Mouse (Mus musculus): ENCODE data around the gene Chaf1a. TPM values are rescaled to one million over a fixed set of nuclear protein-coding genes. Genes with fewer than 3 reads are reported as not detected.

Gene Chaf1a
- polyA plus RNA-seq, 1 experiment = 73.6 TPM

- no peaks in the 10 kb centered on the region; the same call in 1 of the 2 replicates for H3K4me1 ChIP-seq (ENCODE audit: control insufficient read depth, insufficient read depth, low read length)
- no peak overlapping the region for H3K27ac ChIP-seq (ENCODE audit: control insufficient read depth, insufficient read depth, low read depth, low read length, poor library complexity)
- H3K4me3 ChIP-seq (replicated peaks; ENCODE audit: control insufficient read depth, low read depth, low read length) = no peak overlapping the region
- TF ChIP-seq POLR2A (IDR thresholded peaks at IDR 0.05; ENCODE audit: borderline replicate concordance, control insufficient read depth, low read depth, low read length) (no peak), CTCF (IDR thresholded peaks at IDR 0.05; ENCODE audit: control insufficient read depth, insufficient read depth, low read length) (no peak)
- 78% methylated on average over 2 of the region's 2 CpGs for WGBS
Observed at GRCm38 (mm10) chr17:56107736-56108135, 67.5 kb downstream of the Chaf1a start.

- 73% methylated on average over 6 of the region's 6 CpGs for WGBS
- no peak overlapping the region for H3K4me3 ChIP-seq (replicated peaks; ENCODE audit: control insufficient read depth, low read depth, low read length)
- no peaks in the 10 kb centered on the region; the same call in 1 of the 2 replicates for H3K4me1 ChIP-seq (ENCODE audit: control insufficient read depth, insufficient read depth, low read length)
- TF ChIP-seq POLR2A (IDR thresholded peaks at IDR 0.05; ENCODE audit: borderline replicate concordance, control insufficient read depth, low read depth, low read length) (no peak), CTCF (IDR thresholded peaks at IDR 0.05; ENCODE audit: control insufficient read depth, insufficient read depth, low read length) (no peak)
- H3K27ac ChIP-seq (ENCODE audit: control insufficient read depth, insufficient read depth, low read depth, low read length, poor library complexity) = no peak overlapping the region
Observed at GRCm38 (mm10) chr17:56108334-56109044, 68.2 kb downstream of the Chaf1a start.

- WGBS = 74% methylated on average over 10 of the region's 10 CpGs
- Histone ChIP-seq H3K4me3 (replicated peaks; ENCODE audit: control insufficient read depth, low read depth, low read length) (no peak within 1 kb of the TSS), H3K4me1 (ENCODE audit: control insufficient read depth, insufficient read depth, low read length) (no peaks in the 10 kb centered on the region; the same call in 1 of the 2 replicates), H3K27ac (ENCODE audit: control insufficient read depth, insufficient read depth, low read depth, low read length, poor library complexity) (no peak within 1 kb of the TSS)
- TF ChIP-seq POLR2A (IDR thresholded peaks at IDR 0.05; ENCODE audit: borderline replicate concordance, control insufficient read depth, low read depth, low read length) = no peak
- no peak for TF ChIP-seq CTCF (IDR thresholded peaks at IDR 0.05; ENCODE audit: control insufficient read depth, insufficient read depth, low read length)
Observed at GRCm38 (mm10) chr17:56109219-56110051, 69.2 kb downstream of the Chaf1a start, which contains the start of gene Plin4. Plin4 (minus strand) TSS chr17:56109803.

GRCm38 (mm10) chr17:56110571-56110970, 70.3 kb downstream of the Chaf1a start:
- no peaks in the 10 kb centered on the region; the same call in 1 of the 2 replicates for H3K4me1 ChIP-seq (ENCODE audit: control insufficient read depth, insufficient read depth, low read length)
- 77% methylated on average over 4 of the region's 4 CpGs for WGBS
- no peak for TF ChIP-seq POLR2A (IDR thresholded peaks at IDR 0.05; ENCODE audit: borderline replicate concordance, control insufficient read depth, low read depth, low read length)
- no peak for TF ChIP-seq CTCF (IDR thresholded peaks at IDR 0.05; ENCODE audit: control insufficient read depth, insufficient read depth, low read length)
- no peak overlapping the region for H3K4me3 ChIP-seq (replicated peaks; ENCODE audit: control insufficient read depth, low read depth, low read length)
- H3K27ac ChIP-seq (ENCODE audit: control insufficient read depth, insufficient read depth, low read depth, low read length, poor library complexity) = no peak overlapping the region

- Histone ChIP-seq H3K4me3 (replicated peaks; ENCODE audit: control insufficient read depth, low read depth, low read length) (no peak overlapping the region), H3K27ac (ENCODE audit: control insufficient read depth, insufficient read depth, low read depth, low read length, poor library complexity) (no peak overlapping the region), H3K4me1 (ENCODE audit: control insufficient read depth, insufficient read depth, low read length) (no peaks in the 10 kb centered on the region; the same call in 1 of the 2 replicates)
- 58% methylated on average over 1 of the region's 1 CpGs for WGBS
- TF ChIP-seq CTCF (IDR thresholded peaks at IDR 0.05; ENCODE audit: control insufficient read depth, insufficient read depth, low read length) = no peak
- no peak for TF ChIP-seq POLR2A (IDR thresholded peaks at IDR 0.05; ENCODE audit: borderline replicate concordance, control insufficient read depth, low read depth, low read length)
Observed at GRCm38 (mm10) chr17:56111021-56111420, 70.8 kb downstream of the Chaf1a start.

GRCm38 (mm10) chr17:56111864-56112263, 71.6 kb downstream of the Chaf1a start:
- Histone ChIP-seq H3K4me1 (ENCODE audit: control insufficient read depth, insufficient read depth, low read length) (no peaks in the 10 kb centered on the region; the same call in 1 of the 2 replicates), H3K27ac (ENCODE audit: control insufficient read depth, insufficient read depth, low read depth, low read length, poor library complexity) (no peak overlapping the region)
- WGBS = 47% methylated on average over 5 of the region's 5 CpGs

GRCm38 (mm10) chr17:56112743-56113142, 72.5 kb downstream of the Chaf1a start:
- Histone ChIP-seq H3K27ac (ENCODE audit: control insufficient read depth, insufficient read depth, low read depth, low read length, poor library complexity) (no peak overlapping the region), H3K4me1 (ENCODE audit: control insufficient read depth, insufficient read depth, low read length) (no peaks in the 10 kb centered on the region; the same call in 1 of the 2 replicates), H3K4me3 (replicated peaks; ENCODE audit: control insufficient read depth, low read depth, low read length) (no peak overlapping the region)
- TF ChIP-seq CTCF (IDR thresholded peaks at IDR 0.05; ENCODE audit: control insufficient read depth, insufficient read depth, low read length) = no peak
- TF ChIP-seq POLR2A (IDR thresholded peaks at IDR 0.05; ENCODE audit: borderline replicate concordance, control insufficient read depth, low read depth, low read length) = no peak
- 74% methylated on average over 3 of the region's 3 CpGs for WGBS

More at GRCm38 (mm10) chr17:56111864-56112263, 71.6 kb downstream of the Chaf1a start:
- no peak overlapping the region for H3K4me3 ChIP-seq (replicated peaks; ENCODE audit: control insufficient read depth, low read depth, low read length)
- TF ChIP-seq POLR2A (IDR thresholded peaks at IDR 0.05; ENCODE audit: borderline replicate concordance, control insufficient read depth, low read depth, low read length) (peak; percentile 21; the same call in 1 of the 2 replicates), CTCF (IDR thresholded peaks at IDR 0.05; ENCODE audit: control insufficient read depth, insufficient read depth, low read length) (peak; percentile 96)

- Histone ChIP-seq H3K27ac (ENCODE audit: control insufficient read depth, insufficient read depth, low read depth, low read length, poor library complexity) (no peak overlapping the region), H3K4me3 (replicated peaks; ENCODE audit: control insufficient read depth, low read depth, low read length) (no peak overlapping the region), H3K4me1 (ENCODE audit: control insufficient read depth, insufficient read depth, low read length) (no peaks in the 10 kb centered on the region; the same call in 1 of the 2 replicates)
- TF ChIP-seq POLR2A (IDR thresholded peaks at IDR 0.05; ENCODE audit: borderline replicate concordance, control insufficient read depth, low read depth, low read length) = no peak
- no peak for TF ChIP-seq CTCF (IDR thresholded peaks at IDR 0.05; ENCODE audit: control insufficient read depth, insufficient read depth, low read length)
- 69% methylated on average over 10 of the region's 10 CpGs for WGBS
Observed at GRCm38 (mm10) chr17:56116193-56116592, 76.0 kb downstream of the Chaf1a start.
